Mouse (Mus musculus) liver, postnatal 0 days (tissue): Measurements from ENCODE around the gene Rap2a.

Experiments used
- CTCF ChIP-seq: sonication (generic); IDR thresholded peaks from 2 replicates; pipeline ENCODE4 v1.5.1; 2016; ENCODE audit warnings: antibody characterized with exemption, low read depth
- EP300 ChIP-seq: IDR thresholded peaks from 2 replicates; pipeline ENCODE4 v1.6.1; 2016; ENCODE audit warnings: antibody characterized with exemption, low read depth, mild to moderate bottlenecking

- TF ChIP-seq CTCF = no peak
- TF ChIP-seq EP300 = no peak
These were observed 21.4 kb downstream of the Rap2a start for GRCm38 (mm10) chr14:120499601-120500000.
